Mouse (Mus musculus) gastrocnemius, postnatal 36 days (tissue): ENCODE measurements around the gene Abhd16a. TPM values are rescaled to one million over a fixed set of nuclear protein-coding genes. Genes with fewer than 3 reads are reported as not detected.

Experiments
- DNase-seq, 2 experiments: peaks; one replicate each; pipeline ENCODE4 v3.0.0; 2022
- intact Hi-C: fragments of 180-260 bp; cut with DNase I; formaldehyde crosslinking; loops from one replicate; pipeline ENCODE4 v1.15.1; 2025
- total RNA-seq, 2 experiments: library from RNA; stranded (reverse); gene quantifications; 2 replicates each; pipeline ENCODE4 v1.2.3; 2021

Abhd16a gene
- total RNA-seq, 2 experiments from 2014 or later, result 67.7 to 73.9 TPM

DNA sequence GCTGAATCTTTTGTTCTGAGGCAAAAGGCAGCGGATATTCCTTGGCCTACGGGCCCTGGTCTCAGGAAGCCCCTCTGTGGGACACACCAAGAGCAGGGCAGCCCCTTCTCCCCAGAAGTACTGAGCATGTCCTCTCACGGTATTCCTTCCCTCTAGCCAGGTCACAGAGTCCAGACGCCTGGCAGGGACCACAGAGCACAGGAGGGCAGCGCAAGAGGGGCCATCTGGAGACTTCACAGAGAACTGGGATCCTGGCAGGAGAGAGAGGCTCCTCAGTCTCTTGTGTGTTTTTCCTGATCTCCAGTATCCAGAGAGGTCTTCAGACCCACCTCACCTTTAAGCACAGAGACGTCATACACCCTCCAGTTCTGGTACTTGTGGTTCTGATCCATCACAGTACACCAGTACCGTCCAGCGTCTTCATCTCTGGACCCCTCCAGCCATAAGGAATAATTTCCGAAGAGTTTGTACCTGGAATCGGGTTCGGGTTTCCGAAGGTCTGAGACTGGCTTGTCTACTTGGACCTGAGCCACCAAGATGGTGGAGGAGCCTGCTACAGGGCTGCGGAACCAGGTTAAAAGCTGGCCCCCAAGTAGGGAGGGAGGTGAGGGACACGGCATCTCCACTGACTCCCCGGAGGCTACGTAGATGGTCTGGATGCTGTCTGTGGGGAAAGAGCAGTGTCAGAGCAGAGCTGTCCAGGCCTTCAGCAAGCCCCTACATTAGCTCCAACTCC, 6.1 kb upstream of the Abhd16a start:
- intact Hi-C loops, result no loop called here
- no peak for DNase-seq

GRCm38 (mm10) chr17:35083929-35084497, 5.0 kb upstream of the Abhd16a start:
- intact Hi-C loops, result no loop called here
- DNase-seq, result no peak

GRCm38 (mm10) chr17:35085208-35085865, 3.7 kb upstream of the Abhd16a start, which contains the start of gene Ly6g6f:
TSS of gene Ly6g6f (minus strand) at chr17:35085610.
- intact Hi-C loops, result loop anchor here (5.0 kb wide), 1 partner anchor 63 kb away; no protein-coding TSS in a partner anchor
- no peak for DNase-seq

DNA sequence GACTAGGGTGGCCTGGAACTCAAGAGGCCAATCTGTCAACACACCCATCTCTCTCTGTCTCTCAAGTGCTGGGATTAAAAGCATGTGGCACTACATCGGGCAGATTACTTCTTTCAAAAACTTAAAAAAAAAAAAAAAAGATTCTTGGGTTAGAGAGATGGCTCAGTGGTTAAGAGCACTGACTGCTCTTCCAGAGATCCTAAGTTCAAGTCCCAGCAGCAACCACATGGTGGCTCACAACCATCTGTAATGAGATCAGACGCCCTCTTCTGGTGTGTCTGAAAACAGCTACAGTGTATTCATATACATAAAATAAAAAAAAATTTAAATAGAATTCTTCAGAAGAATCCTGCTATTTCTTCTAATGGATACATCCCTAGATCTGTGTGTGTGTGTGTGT, 912 bp upstream of the Abhd16a start:
- no peak for DNase-seq
- intact Hi-C loops, result loop anchor here (5.0 kb wide), 1 partner anchor 66 kb away; no protein-coding TSS in a partner anchor

DNA sequence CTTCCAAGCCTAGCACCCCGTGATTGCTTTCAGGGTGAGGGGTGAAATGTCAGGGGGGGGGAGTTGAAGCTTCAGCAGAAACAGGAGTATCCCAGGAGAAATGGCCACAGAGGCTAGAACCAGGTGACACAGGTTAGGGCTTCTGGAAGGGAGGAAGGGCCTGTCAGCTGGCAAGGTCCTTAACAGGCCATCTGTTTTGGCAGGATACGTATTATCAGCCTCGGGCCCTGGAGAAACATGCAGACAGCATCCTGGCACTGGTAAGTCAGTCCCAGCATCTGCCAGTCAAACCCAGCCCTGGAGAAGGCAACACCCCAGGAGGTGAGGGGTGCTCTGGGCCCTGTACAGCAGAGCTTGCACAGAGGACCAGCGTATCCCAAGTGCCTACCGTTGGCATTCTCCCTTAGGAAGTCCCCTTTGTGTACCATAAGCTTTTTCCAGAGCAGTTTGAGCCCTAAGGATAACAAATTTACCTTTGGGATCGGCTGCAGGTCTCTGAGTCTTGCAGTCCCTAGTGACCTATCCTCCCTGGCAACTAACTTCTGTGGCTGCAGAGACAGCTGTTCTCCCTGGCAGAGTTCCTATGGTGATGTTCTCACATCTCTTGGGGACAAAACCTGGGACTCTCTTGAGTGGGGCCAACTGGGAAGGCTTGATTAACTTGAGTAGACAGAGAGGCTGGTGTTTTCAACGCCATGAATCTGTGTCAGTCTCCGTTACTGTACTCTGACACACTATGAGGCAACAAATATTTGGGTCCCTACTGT, 1.3 kb downstream of the Abhd16a start:
- DNase-seq, result peak; percentile 22 to 37
- intact Hi-C loops, result no loop called here

DNA sequence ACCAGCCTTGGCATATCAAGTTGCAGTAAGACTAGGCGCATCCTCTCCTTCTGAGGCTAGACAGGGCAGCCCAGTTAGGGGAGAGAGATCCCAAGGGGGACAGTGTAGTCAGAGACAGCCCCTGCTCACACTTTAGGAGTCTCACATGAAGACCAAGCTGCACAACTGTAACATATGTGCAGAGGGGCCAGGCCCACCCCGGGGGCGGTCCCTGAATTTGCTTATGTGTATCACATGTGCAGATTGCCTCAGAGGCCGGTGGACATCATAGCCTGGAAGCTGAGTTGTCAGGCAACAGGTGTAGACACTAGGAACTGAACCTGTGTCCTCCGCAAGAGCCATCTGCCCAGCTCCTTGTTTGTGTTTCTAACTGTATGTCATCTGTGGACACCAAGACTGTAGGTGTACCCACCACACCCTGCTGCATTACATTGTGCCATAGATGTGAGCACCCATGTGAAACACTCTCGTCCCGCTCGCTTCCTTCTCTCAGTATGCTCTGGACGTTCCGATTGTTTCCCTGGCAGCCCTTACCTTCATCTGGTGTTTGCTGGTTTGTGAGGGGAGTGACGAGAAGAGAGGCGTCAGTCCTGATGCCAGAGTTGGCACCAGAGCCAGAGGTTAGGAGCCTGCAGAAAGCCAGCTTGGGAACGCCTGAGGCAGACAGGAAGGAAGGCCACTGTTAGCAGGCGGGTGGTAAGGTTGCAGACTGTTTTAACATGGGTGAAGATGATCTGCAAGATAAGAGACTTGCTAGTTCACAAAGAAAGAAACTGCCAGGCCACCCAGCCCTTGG, 3.5 kb downstream of the Abhd16a start:
- intact Hi-C loops, result no loop called here
- DNase-seq, result peak in 1 of 2 experiments; percentile 12

DNA sequence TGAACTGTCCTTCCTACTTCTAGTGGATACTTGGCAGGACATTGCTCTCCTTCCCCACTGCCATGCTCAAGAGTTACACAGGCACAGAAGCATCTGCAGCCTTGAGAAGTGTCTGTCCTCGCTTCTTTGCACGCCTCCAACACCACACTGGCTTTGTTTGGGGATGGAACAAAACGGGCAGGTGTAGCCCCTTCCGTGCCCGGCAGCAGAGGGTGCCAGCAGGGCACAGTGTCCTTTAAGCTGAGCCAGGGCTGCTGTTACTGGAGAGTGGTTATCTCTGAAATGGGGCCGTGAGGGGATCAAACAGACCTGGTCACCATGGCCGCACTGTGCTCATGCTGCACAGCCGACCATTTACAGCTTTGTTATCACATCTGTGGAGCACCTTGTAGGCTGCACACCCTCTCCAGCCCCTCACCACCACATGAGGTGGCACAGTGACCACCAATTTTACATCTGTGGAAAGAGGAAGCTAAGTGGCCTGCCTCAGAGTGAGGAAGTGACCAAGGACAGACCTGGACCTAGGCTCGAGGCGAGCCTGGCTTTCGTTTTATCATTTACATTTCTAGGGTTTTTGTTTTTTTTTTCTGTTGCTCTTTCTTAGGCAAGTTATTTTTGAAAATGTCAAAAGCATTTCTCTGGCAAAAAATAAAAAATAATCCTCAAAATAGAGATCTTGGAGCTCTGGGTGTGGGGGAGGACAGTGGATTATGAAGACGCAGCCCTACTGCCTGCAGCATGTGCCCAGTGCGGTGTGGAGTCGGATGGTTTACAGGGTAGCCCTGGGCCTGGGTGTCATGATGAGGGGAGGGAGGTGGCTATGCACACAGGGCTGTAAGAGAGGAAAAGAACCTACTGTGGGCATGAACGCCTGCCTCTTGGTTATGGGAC, 5.7 kb downstream of the Abhd16a start:
- intact Hi-C loops, result no loop called here

GRCm38 (mm10) chr17:35096597-35096996, 7.5 kb downstream of the Abhd16a start:
- intact Hi-C loops, result no loop called here
- no peak for DNase-seq

More for the DNA sequence above, 5.7 kb downstream of the Abhd16a start:
- DNase-seq, result no peak

DNA sequence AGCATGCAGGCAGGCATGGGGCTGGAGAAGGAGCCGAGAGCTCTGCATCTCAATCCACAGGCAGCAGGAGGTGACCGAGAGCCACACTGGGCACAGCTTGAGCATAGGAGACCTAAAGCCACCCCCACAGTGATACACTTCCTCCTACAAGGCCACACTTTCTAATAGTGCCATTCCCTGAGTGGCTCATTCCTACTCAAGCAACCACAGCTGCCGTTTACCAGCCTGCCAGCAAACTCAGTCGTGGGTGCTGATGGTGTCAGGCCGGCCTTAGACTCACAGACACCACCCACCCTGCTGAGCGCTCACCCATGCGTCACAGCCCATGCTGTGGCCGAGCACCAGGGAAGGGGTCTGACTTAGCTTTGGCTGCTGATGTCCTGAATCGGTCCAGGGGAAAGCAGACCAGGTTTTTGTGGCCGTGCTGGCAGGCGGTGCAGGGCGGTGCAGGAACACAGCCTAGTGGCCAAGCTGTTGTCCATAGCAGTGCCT, 8.1 kb downstream of the Abhd16a start:
- no peak for DNase-seq
- intact Hi-C loops, result no loop called here

DNA sequence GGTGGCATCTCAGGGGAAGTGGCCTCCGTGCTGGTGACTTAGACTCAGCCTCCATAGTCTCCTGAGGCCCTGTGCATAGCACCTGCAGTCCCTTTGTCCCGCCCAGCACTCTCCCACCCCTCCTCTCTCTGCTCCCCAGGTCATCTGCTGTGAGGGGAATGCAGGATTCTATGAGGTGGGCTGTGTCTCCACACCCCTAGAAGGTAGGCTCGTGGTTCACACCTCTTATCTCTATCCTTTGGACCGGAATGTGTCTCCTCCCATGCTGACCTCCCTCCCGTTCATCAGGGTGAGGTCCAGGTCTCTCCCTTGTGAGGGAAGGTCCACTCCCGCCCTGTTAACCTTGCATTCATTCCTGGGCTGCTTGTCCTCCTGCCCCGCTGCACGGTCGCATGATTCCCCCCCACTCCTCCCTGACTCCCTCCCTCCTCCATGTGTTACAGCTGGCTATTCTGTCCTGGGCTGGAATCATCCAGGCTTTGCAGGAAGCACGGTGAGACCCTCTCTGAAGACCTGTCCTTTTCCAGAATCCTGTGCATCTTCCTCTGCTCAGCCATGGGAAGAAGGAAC, 11.2 kb downstream of the Abhd16a start:
- intact Hi-C loops, result no loop called here
- no peak for DNase-seq

DNA sequence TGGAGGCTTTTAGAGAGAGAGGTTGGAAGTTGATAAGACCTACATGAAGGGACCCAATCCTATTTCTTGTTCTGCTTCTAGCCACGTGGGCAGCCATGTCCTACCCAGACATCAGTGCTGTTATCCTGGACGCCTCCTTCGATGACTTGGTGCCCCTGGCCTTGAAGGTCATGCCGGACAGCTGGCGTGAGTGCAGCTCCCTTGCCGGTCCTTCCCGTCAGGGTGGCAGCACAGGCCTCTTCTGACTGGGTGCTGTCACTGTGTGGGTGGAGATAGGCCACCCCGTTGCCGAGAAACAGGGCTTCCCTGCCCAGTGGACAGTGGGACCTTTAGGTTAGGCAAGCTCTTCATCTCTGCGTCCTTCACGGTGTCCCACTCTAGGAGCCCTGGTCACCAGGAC, 12.1 kb downstream of the Abhd16a start:
- intact Hi-C loops, result no loop called here

DNA sequence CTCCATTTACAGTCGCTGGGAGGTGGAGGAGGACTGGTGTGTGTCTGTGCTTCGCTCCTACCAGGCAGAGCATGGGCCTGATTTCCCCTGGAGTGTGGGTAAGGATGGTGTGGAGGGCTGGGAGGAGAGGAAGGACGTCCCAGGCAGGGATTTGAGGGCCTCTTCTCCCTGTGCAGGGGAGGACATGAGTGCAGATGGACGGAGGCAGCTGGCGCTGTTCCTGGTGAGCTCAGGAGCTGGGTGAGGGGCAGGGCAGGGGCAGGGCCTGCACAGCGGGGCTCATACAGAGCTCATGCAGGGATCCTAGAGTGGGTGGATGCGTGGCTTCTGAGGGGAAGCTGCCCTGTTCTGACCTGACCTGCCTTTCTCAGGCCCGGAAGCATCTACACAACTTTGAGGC, 13.2 kb downstream of the Abhd16a start:
- intact Hi-C loops, result no loop called here
- DNase-seq, result no peak

More for the DNA sequence above, 12.1 kb downstream of the Abhd16a start:
- no peak for DNase-seq

GRCm38 (mm10) chr17:35103221-35103690, 14.2 kb downstream of the Abhd16a start:
- intact Hi-C loops, result no loop called here

GRCm38 (mm10) chr17:35104079-35104478, 15.0 kb downstream of the Abhd16a start:
- DNase-seq, result no peak

More at GRCm38 (mm10) chr17:35103221-35103690, 14.2 kb downstream of the Abhd16a start:
- no peak for DNase-seq

GRCm38 (mm10) chr17:35104754-35105153, 15.7 kb downstream of the Abhd16a start:
- DNase-seq, result no peak
- intact Hi-C loops, result loop anchor here (1.0 kb wide), 1 partner anchor 83 kb away; no protein-coding TSS in a partner anchor

More at GRCm38 (mm10) chr17:35104079-35104478, 15.0 kb downstream of the Abhd16a start:
- intact Hi-C loops, result no loop called here

DNA sequence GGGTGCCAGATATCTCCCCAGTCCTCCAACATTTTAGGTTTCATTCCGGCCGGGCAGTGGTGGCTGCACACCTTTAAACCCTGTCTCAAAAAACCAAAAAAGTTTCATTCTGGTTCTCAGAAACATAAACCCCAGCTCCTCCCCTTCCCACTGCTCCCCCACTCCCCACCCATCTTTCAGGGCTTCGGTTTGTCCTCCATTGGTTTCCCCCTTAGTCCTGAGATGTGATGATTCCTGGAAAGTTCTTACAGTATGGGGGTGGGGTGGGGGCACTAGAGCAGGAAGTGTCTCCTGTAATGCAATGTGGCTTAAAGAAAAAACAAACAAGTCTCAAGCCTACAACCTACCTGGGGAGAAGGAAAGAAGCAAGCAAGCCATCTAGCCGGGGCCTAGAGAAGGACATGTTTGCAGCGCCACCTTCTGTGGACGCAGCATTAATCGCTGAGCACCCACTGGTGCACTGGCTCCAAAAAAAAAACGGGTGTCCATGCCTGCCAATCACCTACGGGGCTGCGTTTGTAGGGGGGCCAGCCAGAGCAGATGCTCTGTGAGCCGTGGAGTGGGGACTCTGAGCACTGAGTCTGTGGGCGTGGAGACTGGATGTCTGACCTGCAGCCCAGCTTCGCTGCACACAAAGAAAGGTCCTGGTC, 16.8 kb downstream of the Abhd16a start:
- intact Hi-C loops, result loop anchor here (1.0 to 2.0 kb wide), 2 partner anchors 35 to 85 kb away; no protein-coding TSS in a partner anchor
- DNase-seq, result no peak

GRCm38 (mm10) chr17:35106522-35106921, 17.5 kb downstream of the Abhd16a start:
- intact Hi-C loops, result loop anchor here (2.0 kb wide), 1 partner anchor 36 kb away; no protein-coding TSS in a partner anchor
- DNase-seq, result no peak
